Mouse (Mus musculus) embryonic facial prominence, embryonic 11.5 days (tissue): ENCODE data around the gene Gm11733. TPM values are rescaled to one million over a fixed set of nuclear protein-coding genes. Genes with fewer than 3 reads are reported as not detected.

Experiments used
- ATAC-seq: fragments of 200-750 bp; cut with Nextera tagmentation; replicated peaks from 2 replicates; pipeline ENCODE4 v1.8.0; 2017; ENCODE audit warnings: low read depth; ENCODE audit not compliant: insufficient number of reproducible peaks, low FRiP score, low TSS enrichment
- DNase-seq: peaks from one replicate; pipeline ENCODE4 v3.0.0-alpha.2; 2015; ENCODE audit warnings: low spot score
- H3K27ac ChIP-seq: fragments of 300-500 bp; sonication (generic); replicated peaks from 2 replicates; pipeline ENCODE4 v1.5.1; 2014; ENCODE audit warnings: mild to moderate bottlenecking, low read depth, low read length, control low read depth
- H3K27me3 ChIP-seq: fragments of 300-500 bp; sonication (generic); 2 replicates; pipeline ENCODE4 v1.6.1; 2014; ENCODE audit warnings: mild to moderate bottlenecking, low read length, moderate library complexity, mixed read lengths; ENCODE audit not compliant: control insufficient read depth, insufficient read depth
- H3K36me3 ChIP-seq: fragments of 300-500 bp; sonication (generic); replicated peaks from 2 replicates; pipeline ENCODE4 v1.6.1; 2014; ENCODE audit warnings: low read depth, mild to moderate bottlenecking, low read length, moderate library complexity, mixed read lengths; ENCODE audit not compliant: control insufficient read depth, insufficient read depth
- H3K4me1 ChIP-seq: fragments of 300-500 bp; sonication (generic); 2 replicates; pipeline ENCODE4 v1.6.1; 2014; ENCODE audit warnings: low read length, mixed read lengths; ENCODE audit not compliant: control insufficient read depth, insufficient read depth
- H3K4me2 ChIP-seq: fragments of 300-500 bp; sonication (generic); 2 replicates; pipeline ENCODE4 v1.6.1; 2014; ENCODE audit warnings: low read depth, mild to moderate bottlenecking, control low read depth, low read length, moderate library complexity
- H3K4me3 ChIP-seq: fragments of 300-500 bp; sonication (generic); 2 replicates; pipeline ENCODE4 v1.5.1; 2014; ENCODE audit warnings: low read depth, low read length, control low read depth
- H3K9ac ChIP-seq: fragments of 300-500 bp; sonication (generic); replicated peaks from 2 replicates; pipeline ENCODE4 v1.6.1; 2014; ENCODE audit warnings: mild to moderate bottlenecking, control low read depth, low read length
- H3K9me3 ChIP-seq: fragments of 300-500 bp; sonication (generic); replicated peaks from 2 replicates; pipeline ENCODE4 v1.6.1; 2016; ENCODE audit warnings: mild to moderate bottlenecking, low read length, inconsistent platforms, mixed read lengths; ENCODE audit not compliant: control insufficient read depth
- WGBS: fragments of 180-500 bp; shearing (Covaris S2); extraction: QIAGEN DNeasy Blood & Tissue Kit; methylation state at CpG from one replicate; pipeline ENCODE4 v1.1.7; 2014; 5-methylcytosine and 5-hydroxymethylcytosine counted together
- polyA plus RNA-seq: library from polyadenylated mRNA; unstranded; fragments of >200 nt; fragmentation: Nextera tagmentation; extraction: Ambion mirVana; gene quantifications from 2 replicates; pipeline ENCODE4 v1.2.1, GENCODE M21; 2014

Gene Gm11733
- polyA plus RNA-seq, result 0.17 and 0.18 TPM in 2 replicates

DNA sequence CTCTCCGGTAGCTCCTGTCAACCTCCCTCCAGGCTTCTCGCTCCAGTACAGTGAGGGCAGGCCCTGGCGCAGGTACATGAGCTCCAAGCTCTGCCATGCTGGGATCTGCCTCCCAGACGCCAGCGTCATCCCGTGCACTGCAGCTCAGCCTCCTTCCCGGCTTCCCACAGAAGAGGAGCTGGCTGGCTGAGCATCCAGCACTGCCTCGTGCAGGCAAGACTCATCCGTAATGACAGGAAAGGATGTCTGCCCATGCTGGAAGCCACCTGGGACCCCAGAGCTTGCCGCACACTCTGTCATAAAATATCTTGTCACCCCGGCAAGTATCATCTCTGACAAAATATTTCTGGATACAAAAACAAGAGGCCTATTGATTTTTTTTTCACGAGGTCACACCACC, at the start of gene Gm11733:
Gm11733 (plus strand) TSS at position 171 of the 400 bp plus-strand sequence.
- Histone ChIP-seq H3K4me2 (0 out of 2 replicates have a peak within 1 kb of the TSS, but pooled peaks have one; percentile 2), H3K4me1 (peaks cover 11% of the 10 kb centered on the region; the same call in 1 of the 2 replicates), H3K27ac (peak within 1 kb of the TSS; percentile 57; the same call in 1 of the 2 replicates), H3K9ac (peak within 1 kb of the TSS; percentile 5; the same call in 1 of the 2 replicates), H3K9me3 (no peaks in the 10 kb centered on the region), H3K4me3 (no peak within 1 kb of the TSS), H3K27me3 (no peaks in the 10 kb centered on the region), H3K36me3 (no peaks in the 10 kb centered on the region)
- DNase-seq (no peak), ATAC-seq (no peak)
- 26% methylated on average over 12 of the region's 12 CpGs for WGBS

DNA sequence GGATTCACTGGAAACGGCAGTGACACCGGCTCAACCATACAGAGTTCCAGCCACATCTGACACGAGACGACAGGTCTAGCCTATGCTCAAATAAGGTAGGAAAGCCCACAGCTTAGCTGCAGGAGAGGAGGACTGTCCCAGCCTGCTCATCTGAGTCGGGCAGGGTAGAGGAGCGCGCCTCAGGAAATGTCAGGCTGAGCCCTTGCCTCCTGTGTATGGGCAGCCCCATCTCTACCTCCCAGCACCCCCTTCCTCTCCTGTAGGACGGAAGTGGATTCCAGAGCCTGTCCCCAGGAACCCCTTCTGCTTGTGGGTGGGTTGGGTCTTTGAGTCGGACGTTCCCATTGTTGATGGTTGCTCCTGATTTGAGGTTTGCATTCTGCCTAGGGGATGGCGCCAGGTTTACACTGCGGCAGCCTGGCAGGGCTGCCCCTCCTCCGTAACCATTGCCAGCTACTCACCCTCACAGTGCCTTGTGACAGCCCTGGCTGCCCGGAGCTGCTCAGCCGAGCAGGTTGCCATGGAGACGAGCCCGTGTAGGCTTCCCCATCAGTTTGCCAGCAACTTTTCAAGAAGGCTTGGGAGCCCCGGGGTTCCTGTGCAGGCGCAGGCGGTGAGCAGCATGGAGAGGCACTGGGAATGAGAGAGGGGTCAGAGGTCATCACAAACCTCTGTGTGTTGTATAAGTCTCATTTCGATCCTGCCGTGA, 47.6 kb upstream of the Gm11733 start:
- ATAC-seq (peak; percentile 49; the same call in 1 of the 2 replicates), DNase-seq (peak; percentile 79)
- 21% methylated on average over 22 of the region's 22 CpGs for WGBS
- Histone ChIP-seq H3K4me1 (peaks cover 15% of the 10 kb centered on the region), H3K9ac (0 out of 2 replicates have a peak overlapping the region, but pooled peaks have one; percentile 39), H3K27me3 (no peaks in the 10 kb centered on the region; the same call in 1 of the 2 replicates), H3K4me2 (peak overlapping the region; percentile 23), H3K27ac (no peak overlapping the region), H3K9me3 (no peaks in the 10 kb centered on the region), H3K4me3 (no peak overlapping the region), H3K36me3 (no peaks in the 10 kb centered on the region)

DNA sequence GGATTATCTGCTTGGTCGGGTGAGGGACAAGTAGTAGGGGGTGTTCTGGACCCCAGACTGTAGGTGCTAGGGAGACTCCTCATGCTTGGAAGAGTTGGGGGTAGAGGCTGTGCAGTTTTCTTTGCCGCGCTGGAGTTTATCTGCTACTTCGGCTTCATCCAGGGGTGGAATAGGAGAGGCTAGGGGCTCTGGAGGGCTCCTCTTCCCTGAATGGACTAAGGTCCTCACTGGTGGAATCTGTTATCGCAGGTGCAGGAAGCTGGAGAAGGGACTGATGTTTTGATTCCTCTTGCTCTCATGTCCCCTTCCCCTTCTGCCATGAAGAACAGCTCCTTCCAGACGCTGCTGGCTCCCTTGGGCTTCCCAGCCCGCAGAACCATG, 47.1 kb upstream of the Gm11733 start:
- WGBS, result 19% methylated on average over 7 of the region's 7 CpGs
- DNase-seq (no peak), ATAC-seq (no peak)
- Histone ChIP-seq H3K27ac (no peak overlapping the region), H3K9ac (no peak overlapping the region), H3K36me3 (no peaks in the 10 kb centered on the region), H3K4me1 (peaks cover 15% of the 10 kb centered on the region), H3K4me2 (no peak overlapping the region), H3K4me3 (no peak overlapping the region), H3K9me3 (no peaks in the 10 kb centered on the region), H3K27me3 (no peaks in the 10 kb centered on the region; the same call in 1 of the 2 replicates)

DNA sequence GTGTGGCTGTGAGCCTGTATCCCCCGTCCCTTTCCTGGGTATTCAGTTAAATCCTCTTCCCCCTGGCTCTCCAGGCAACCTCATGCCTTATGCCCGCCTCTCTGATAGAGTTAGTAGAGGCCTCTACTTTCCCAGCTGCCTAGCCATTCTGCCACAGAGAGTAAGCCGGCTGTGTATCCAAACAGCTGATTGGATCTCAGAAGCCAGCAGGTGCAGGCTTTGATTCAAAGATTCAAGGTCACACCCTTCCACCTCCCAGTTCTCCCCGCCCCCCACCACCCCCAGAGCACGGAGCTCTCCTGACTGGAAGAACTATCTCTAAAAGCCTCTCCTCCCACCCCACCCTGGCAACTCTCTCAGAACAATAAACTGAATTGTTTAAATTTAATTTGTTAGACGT, 45.8 kb upstream of the Gm11733 start:
- Histone ChIP-seq H3K9me3 (no peaks in the 10 kb centered on the region), H3K4me3 (no peak overlapping the region), H3K9ac (no peak overlapping the region), H3K36me3 (no peaks in the 10 kb centered on the region), H3K27ac (no peak overlapping the region), H3K4me1 (peaks cover 15% of the 10 kb centered on the region), H3K4me2 (no peak overlapping the region), H3K27me3 (no peaks in the 10 kb centered on the region; the same call in 1 of the 2 replicates)
- no peak for ATAC-seq
- 31% methylated on average over 6 of the region's 6 CpGs for WGBS
- no peak for DNase-seq

DNA sequence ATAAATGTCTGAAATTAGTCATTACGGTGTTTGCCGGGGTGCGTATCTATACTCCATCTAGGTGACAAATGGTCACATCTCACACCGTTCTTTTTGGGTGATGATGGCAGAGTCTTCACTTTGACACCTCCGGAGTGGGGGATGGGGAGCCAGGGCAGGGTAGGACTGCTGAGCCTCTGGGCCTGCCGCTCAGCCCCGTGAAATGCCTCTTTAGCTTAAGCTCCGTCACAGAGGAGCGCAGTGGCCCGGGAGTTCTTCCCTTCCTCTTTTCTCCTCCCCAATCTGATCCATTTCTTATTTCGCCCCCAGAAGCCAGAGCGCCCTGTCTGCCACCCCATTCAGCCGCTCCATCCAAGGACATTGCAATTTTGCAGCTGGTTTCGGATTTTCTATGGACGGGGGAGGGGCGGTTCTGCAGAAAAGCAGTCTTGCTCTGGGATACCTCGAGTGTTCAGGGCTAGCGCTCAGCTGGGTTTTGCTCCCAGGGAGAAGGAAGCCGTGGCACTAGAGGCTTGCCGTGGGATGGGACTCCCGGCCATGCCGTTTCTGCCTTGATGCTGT, 43.2 kb upstream of the Gm11733 start:
- no peaks in the 10 kb centered on the region for H3K36me3 ChIP-seq
- peaks cover 15% of the 10 kb centered on the region for H3K4me1 ChIP-seq
- WGBS, result 14% methylated on average over 22 of the region's 22 CpGs
- ATAC-seq (no peak), DNase-seq (peak; percentile 49)
- H3K4me2 ChIP-seq, result peak overlapping the region; percentile 3
- no peak overlapping the region for H3K27ac ChIP-seq
- no peak overlapping the region for H3K4me3 ChIP-seq
- no peaks in the 10 kb centered on the region; the same call in 1 of the 2 replicates for H3K27me3 ChIP-seq
- H3K9ac ChIP-seq, result no peak overlapping the region; the same call in 1 of the 2 replicates
- no peaks in the 10 kb centered on the region for H3K9me3 ChIP-seq

DNA sequence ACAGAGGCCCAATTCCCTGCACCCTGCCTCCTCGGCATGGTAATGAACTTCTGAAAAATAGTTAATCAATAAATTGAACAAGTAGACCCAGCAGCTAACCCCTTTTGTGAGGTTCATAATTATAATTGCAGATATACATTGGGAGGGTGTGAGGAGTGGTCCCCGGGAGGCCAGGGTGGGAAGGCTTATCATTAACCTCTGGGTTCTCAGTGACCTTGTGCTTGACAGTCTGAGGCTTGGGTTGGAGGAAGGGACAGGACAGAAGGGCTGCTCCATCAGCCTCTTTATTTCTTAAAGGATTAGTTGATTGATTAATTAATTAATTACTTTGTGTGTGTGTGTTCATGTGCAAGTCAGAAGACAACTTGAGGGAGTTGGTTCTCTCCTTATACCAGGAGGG, 40.1 kb upstream of the Gm11733 start:
- Histone ChIP-seq H3K4me2 (no peak overlapping the region), H3K4me1 (peaks cover 4% of the 10 kb centered on the region), H3K36me3 (no peaks in the 10 kb centered on the region), H3K27ac (no peak overlapping the region), H3K4me3 (no peak overlapping the region), H3K9ac (no peak overlapping the region), H3K9me3 (no peaks in the 10 kb centered on the region), H3K27me3 (no peaks in the 10 kb centered on the region; the same call in 1 of the 2 replicates)
- ATAC-seq (no peak), DNase-seq (no peak)
- WGBS, result 70% methylated on average over 2 of the region's 2 CpGs

DNA sequence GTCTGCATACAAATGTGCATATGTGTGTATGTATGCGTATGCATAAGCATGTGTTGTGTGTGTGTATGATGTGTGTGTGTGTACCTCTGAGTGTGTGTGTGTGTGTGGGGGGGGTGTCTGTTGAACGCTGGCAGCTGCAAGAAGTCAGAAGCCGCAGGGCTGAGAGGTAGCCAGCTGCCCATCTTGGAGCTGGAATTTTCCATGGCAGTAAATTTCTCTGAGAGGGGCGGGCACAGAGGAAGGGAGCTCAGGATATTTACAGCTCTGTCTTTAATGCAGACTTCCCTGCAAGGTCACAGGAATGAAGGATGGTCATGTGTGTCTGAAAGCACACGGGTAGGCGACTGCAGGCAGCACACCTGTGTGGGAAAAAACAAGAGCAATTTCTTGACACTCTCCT, 38.5 kb upstream of the Gm11733 start:
- H3K9ac ChIP-seq, result no peak overlapping the region
- H3K36me3 ChIP-seq, result no peaks in the 10 kb centered on the region
- DNase-seq (no peak), ATAC-seq (no peak)
- no peak overlapping the region for H3K27ac ChIP-seq
- H3K4me1 ChIP-seq, result peaks cover 4% of the 10 kb centered on the region
- no peaks in the 10 kb centered on the region for H3K9me3 ChIP-seq
- H3K27me3 ChIP-seq, result no peaks in the 10 kb centered on the region
- WGBS, result 70% methylated on average over 6 of the region's 6 CpGs
- no peak overlapping the region for H3K4me3 ChIP-seq
- no peak overlapping the region for H3K4me2 ChIP-seq

DNA sequence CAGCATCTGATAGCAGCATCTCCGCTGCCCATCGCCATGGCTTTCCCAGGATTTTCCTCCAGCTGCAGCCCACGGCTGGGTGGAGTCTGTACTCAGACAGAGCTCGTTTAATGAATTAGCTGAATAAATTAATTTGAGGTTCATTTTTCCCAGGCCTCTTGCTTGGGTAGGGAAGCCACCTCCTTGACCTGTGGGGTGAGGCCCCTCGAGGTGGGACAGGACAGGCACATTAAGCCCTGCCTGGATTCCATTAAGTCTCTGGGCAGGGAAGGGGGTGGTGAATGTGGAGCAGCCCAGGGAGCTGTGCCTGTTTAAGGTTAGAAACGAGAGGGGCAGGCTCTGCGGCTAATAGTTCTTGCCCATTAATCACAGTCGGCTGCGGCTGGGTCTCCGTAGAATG, 30.1 kb upstream of the Gm11733 start:
- H3K4me3 ChIP-seq, result no peak overlapping the region
- H3K27ac ChIP-seq, result peak overlapping the region; percentile 73
- ATAC-seq (peak; percentile 90), DNase-seq (peak; percentile 78)
- peaks cover 5% of the 10 kb centered on the region; the same call in 1 of the 2 replicates for H3K4me1 ChIP-seq
- WGBS, result 18% methylated on average over 10 of the region's 10 CpGs
- no peaks in the 10 kb centered on the region for H3K9me3 ChIP-seq
- H3K9ac ChIP-seq, result no peak overlapping the region
- H3K36me3 ChIP-seq, result no peaks in the 10 kb centered on the region
- H3K27me3 ChIP-seq, result 0 out of 2 replicates have a peak, but pooled peaks cover 3% of the 10 kb centered on the region
- 0 out of 2 replicates have a peak overlapping the region, but pooled peaks have one; percentile 2 for H3K4me2 ChIP-seq
